Mouse (Mus musculus) erythroblast, embryonic 14.5 days (primary cell): ENCODE results near the gene Adgrb2.

Experiments
- GATA1 ChIP-seq: IDR thresholded peaks from 2 replicates; pipeline ENCODE4 v1.6.1; 2012; ENCODE audit warnings: low read length, inconsistent platforms, mixed read lengths
- TAL1 ChIP-seq: IDR thresholded peaks from 3 replicates; pipeline ENCODE4 v1.6.1; 2012; ENCODE audit warnings: low read length, inconsistent platforms, mixed read lengths

DNA sequence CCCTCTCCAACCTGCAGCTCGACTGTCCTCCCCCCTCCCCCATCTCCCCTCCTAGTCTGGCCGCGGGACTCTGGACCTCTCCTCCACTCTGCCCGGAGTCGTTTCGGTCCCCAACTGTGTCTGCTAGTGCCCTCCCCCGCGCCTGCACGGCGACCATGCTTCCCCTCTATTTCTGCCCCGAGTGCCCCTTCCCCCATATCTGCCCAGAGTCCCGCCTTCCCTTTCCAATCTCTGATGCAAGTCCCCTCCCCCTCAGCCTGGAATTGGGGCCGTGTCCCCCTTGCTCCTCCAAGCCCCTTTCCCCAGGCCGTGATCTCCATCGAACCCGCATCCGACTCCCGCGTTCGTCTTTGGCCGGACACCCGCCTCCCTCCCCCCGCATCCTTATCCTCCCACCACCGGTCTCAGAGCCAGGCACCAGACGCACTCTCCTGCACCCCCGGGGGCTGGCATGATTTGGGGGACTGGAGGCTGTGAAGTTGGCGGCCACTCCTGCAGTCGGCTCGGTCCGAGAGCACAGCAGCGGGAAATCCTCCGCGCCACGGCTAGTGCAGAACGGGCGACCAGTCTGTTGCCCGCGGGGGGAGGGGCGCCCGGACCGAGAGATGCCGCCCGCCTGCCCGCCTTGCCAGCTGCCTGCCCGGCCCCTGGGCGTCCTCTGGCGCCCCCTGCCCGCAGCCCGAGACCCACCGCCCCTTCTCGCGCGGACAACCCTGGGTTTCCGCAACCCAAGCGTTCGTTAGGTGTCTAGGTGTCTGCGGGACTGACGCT is 1.2 kb downstream of the Adgrb2 start:
- TF ChIP-seq GATA1 (no peak), TAL1 (no peak)
